Mouse (Mus musculus) limb, embryonic 11.5 days (tissue): ENCODE data around the gene Bax. TPM values are rescaled to one million over a fixed set of nuclear protein-coding genes. Genes with fewer than 3 reads are reported as not detected.

ENCODE experiments used
- ATAC-seq: fragments of 200-750 bp; cut with Nextera tagmentation; 2 replicates; pipeline ENCODE4 v1.8.0; 2017; ENCODE audit warnings: low read depth; ENCODE audit not compliant: insufficient number of reproducible peaks, low FRiP score, low TSS enrichment
- DNase-seq: peaks from one replicate; pipeline ENCODE4 v3.0.0-alpha.2; 2015; ENCODE audit warnings: low spot score
- H3K27ac ChIP-seq: fragments of 300-500 bp; sonication (generic); replicated peaks from 2 replicates; pipeline ENCODE4 v1.5.1; 2014; ENCODE audit warnings: low read depth, mild to moderate bottlenecking, low read length
- H3K27me3 ChIP-seq: fragments of 300-500 bp; sonication (generic); 2 replicates; pipeline ENCODE4 v1.6.1; 2014; ENCODE audit warnings: mild to moderate bottlenecking, low read length, mixed read lengths; ENCODE audit not compliant: control insufficient read depth, insufficient read depth
- H3K36me3 ChIP-seq: fragments of 300-500 bp; sonication (generic); 2 replicates; pipeline ENCODE4 v1.6.1; 2014; ENCODE audit warnings: mild to moderate bottlenecking, low read length, moderate library complexity, mixed read lengths; ENCODE audit not compliant: control insufficient read depth, insufficient read depth
- H3K4me1 ChIP-seq: fragments of 300-500 bp; sonication (generic); 2 replicates; pipeline ENCODE4 v1.6.1; 2014; ENCODE audit warnings: low read length, mixed read lengths; ENCODE audit not compliant: control insufficient read depth, insufficient read depth
- H3K4me2 ChIP-seq: fragments of 300-500 bp; sonication (generic); 2 replicates; pipeline ENCODE4 v1.6.1; 2014; ENCODE audit warnings: low read depth, mild to moderate bottlenecking, moderate library complexity; ENCODE audit not compliant: severe bottlenecking
- H3K4me3 ChIP-seq: fragments of 300-500 bp; sonication (generic); 2 replicates; pipeline ENCODE4 v1.5.1; 2014; ENCODE audit warnings: low read depth, low read length
- H3K9ac ChIP-seq: fragments of 300-500 bp; sonication (generic); 2 replicates; pipeline ENCODE4 v1.6.1; 2014; ENCODE audit warnings: mild to moderate bottlenecking, low read length
- H3K9me3 ChIP-seq: fragments of 300-500 bp; sonication (generic); 2 replicates; pipeline ENCODE4 v1.6.1; 2016; ENCODE audit warnings: low read length; ENCODE audit not compliant: control insufficient read depth
- WGBS: fragments of 180-500 bp; shearing (Covaris S2); extraction: QIAGEN DNeasy Blood & Tissue Kit; methylation state at CpG from one replicate; pipeline ENCODE4 v1.1.7; 2014; 5-methylcytosine and 5-hydroxymethylcytosine counted together
- microRNA-seq: library from miRNA; unstranded; fragments of <30 nt; microRNA quantifications from one replicate; pipeline ENCODE4, GENCODE M21; 2016
- polyA plus RNA-seq: library from polyadenylated mRNA; unstranded; fragments of >200 nt; fragmentation: Nextera tagmentation; extraction: Ambion mirVana; gene quantifications from 2 replicates; pipeline ENCODE4 v1.2.1, GENCODE M21; 2014

Bax gene
- polyA plus RNA-seq, 1 experiment from 2014 or later, result 186 TPM

- H3K4me3 ChIP-seq, result peak overlapping the region; percentile 49
- peaks cover 86% of the 10 kb centered on the region for H3K27me3 ChIP-seq
- peak; percentile 49 for ATAC-seq
- H3K9ac ChIP-seq, result peak overlapping the region; percentile 55; the same call in 1 of the 2 replicates
- 2% methylated on average over 27 of the region's 27 CpGs for WGBS
- no peak overlapping the region for H3K27ac ChIP-seq
- H3K36me3 ChIP-seq, result no peaks in the 10 kb centered on the region
- peak; percentile 67 for DNase-seq
- peak overlapping the region; percentile 85 for H3K4me2 ChIP-seq
- no peaks in the 10 kb centered on the region for H3K9me3 ChIP-seq
- peaks cover 16% of the 10 kb centered on the region for H3K4me1 ChIP-seq
Observed at GRCm38 (mm10) chr7:45413864-45414739, 52.6 kb downstream of the Bax start.

GRCm38 (mm10) chr7:45413113-45413863 is 53.4 kb downstream of the Bax start, which contains the start of gene Ntf5:
Ntf5 (plus strand) TSS chr7:45413695.
- peak within 1 kb of the TSS; percentile 55; the same call in 1 of the 2 replicates for H3K9ac ChIP-seq
- peak within 1 kb of the TSS; percentile 49 for H3K4me3 ChIP-seq
- no peaks in the 10 kb centered on the region for H3K9me3 ChIP-seq
- 2% methylated on average over 38 of the region's 45 CpGs for WGBS
- no peaks in the 10 kb centered on the region for H3K36me3 ChIP-seq
- H3K27ac ChIP-seq, result no peak within 1 kb of the TSS
- H3K4me2 ChIP-seq, result peak within 1 kb of the TSS; percentile 85
- DNase-seq (no peak), ATAC-seq (peak; percentile 24; the same call in 1 of the 2 replicates)
- peaks cover 83% of the 10 kb centered on the region for H3K27me3 ChIP-seq
- peaks cover 15% of the 10 kb centered on the region for H3K4me1 ChIP-seq

- Histone ChIP-seq H3K9me3 (no peaks in the 10 kb centered on the region), H3K27me3 (peaks cover 85% of the 10 kb centered on the region), H3K4me3 (no peak overlapping the region), H3K9ac (no peak overlapping the region), H3K36me3 (no peaks in the 10 kb centered on the region), H3K27ac (no peak overlapping the region), H3K4me2 (no peak overlapping the region), H3K4me1 (peaks cover 9% of the 10 kb centered on the region)
- no peak for DNase-seq
- no peak for ATAC-seq
- WGBS, result 78% methylated on average over 2 of the region's 2 CpGs
Observed at GRCm38 (mm10) chr7:45412421-45412820, 54.3 kb downstream of the Bax start.

Small RNAs within 50 kb of the gene (microRNA-seq; reads per million reads assigned to microRNA genes)
- gene Gm22133, result not detected

Other genes starting within 250 kb of the Bax start
- gene Cd37, start 227.8 kb downstream of the Bax start, polyA plus RNA-seq, result 0.82 and 1.6 TPM in 2 replicates
- 0.20 and 0.36 TPM in 2 replicates for gene Slc6a16, start 225.8 kb downstream of the Bax start, polyA plus RNA-seq
- not detected in 2 replicates for gene Slc6a21, start 189.4 kb downstream of the Bax start, polyA plus RNA-seq
- gene Trpm4, start 133.1 kb downstream of the Bax start, polyA plus RNA-seq, result 6.7 and 8.9 TPM in 2 replicates
- 0.52 and 0.83 TPM in 2 replicates for gene Hrc, start 131.6 kb downstream of the Bax start, polyA plus RNA-seq
- 5.4 and 6.1 TPM in 2 replicates for gene Ppfia3, start 99.9 kb downstream of the Bax start, polyA plus RNA-seq
- gene Lin7b, start 96.3 kb downstream of the Bax start, polyA plus RNA-seq, result 0.43 and 0.89 TPM in 2 replicates
- 87.5 and 93.0 TPM in 2 replicates for gene Snrnp70, start 71.2 kb downstream of the Bax start, polyA plus RNA-seq
- gene Kcna7, start 61.2 kb downstream of the Bax start, polyA plus RNA-seq, result not detected in 2 replicates
- 3.8 and 4.1 TPM in 2 replicates for gene Ntf5, start 53.2 kb downstream of the Bax start, polyA plus RNA-seq
- gene Lhb, start 46.1 kb downstream of the Bax start, polyA plus RNA-seq, result not detected in 2 replicates
- 39.1 and 41.8 TPM in 2 replicates for gene Gys1, start 32.1 kb downstream of the Bax start, polyA plus RNA-seq
- 184 and 187 TPM in 2 replicates for gene Ruvbl2, start 28.8 kb downstream of the Bax start, polyA plus RNA-seq
- gene Ftl1, start 7.0 kb downstream of the Bax start, polyA plus RNA-seq, result 4,688 and 5,046 TPM in 2 replicates
- gene Tulp2, start 15.0 kb upstream of the Bax start, polyA plus RNA-seq, result 1.1 and 1.5 TPM in 2 replicates
- gene Gm45808, start 19.9 kb upstream of the Bax start, polyA plus RNA-seq, result not detected in 2 replicates
- 3.3 and 4.3 TPM in 2 replicates for gene Dhdh, start 21.9 kb upstream of the Bax start, polyA plus RNA-seq
- gene Nucb1, start 43.5 kb upstream of the Bax start, polyA plus RNA-seq, result 116 and 122 TPM in 2 replicates
- 19.5 and 21.9 TPM in 2 replicates for gene Ppp1r15a, start 59.4 kb upstream of the Bax start, polyA plus RNA-seq
- 0.52 and 0.64 TPM in 2 replicates for gene Plekha4, start 59.4 kb upstream of the Bax start, polyA plus RNA-seq
- 0.58 and 1.0 TPM in 2 replicates for gene Hsd17b14, start 88.0 kb upstream of the Bax start, polyA plus RNA-seq
- 50.7 and 54.2 TPM in 2 replicates for gene Bcat2, start 103.3 kb upstream of the Bax start, polyA plus RNA-seq
- gene Fgf21, start 148.6 kb upstream of the Bax start, polyA plus RNA-seq, result not detected in 2 replicates
- 0.07 TPM in 1 of 2 replicates, not detected in the other for gene Fut1, start 150.4 kb upstream of the Bax start, polyA plus RNA-seq
- gene Izumo1, start 154.9 kb upstream of the Bax start, polyA plus RNA-seq, result not detected in 2 replicates
- 5.8 and 6.4 TPM in 2 replicates for gene Rasip1, start 160.6 kb upstream of the Bax start, polyA plus RNA-seq
- 2.8 and 5.1 TPM in 2 replicates for gene Mamstr, start 173.1 kb upstream of the Bax start, polyA plus RNA-seq
- gene Fut2, start 199.5 kb upstream of the Bax start, polyA plus RNA-seq, result 0.12 and 0.28 TPM in 2 replicates
- gene Ntn5, start 217.1 kb upstream of the Bax start, polyA plus RNA-seq, result 0.24 and 0.44 TPM in 2 replicates
- 0.11 and 0.37 TPM in 2 replicates for gene Sec1, start 227.5 kb upstream of the Bax start, polyA plus RNA-seq
- gene Car11, start 232.9 kb upstream of the Bax start, polyA plus RNA-seq, result 5.1 and 5.5 TPM in 2 replicates
- gene Dbp, start 238.2 kb upstream of the Bax start, polyA plus RNA-seq, result 4.2 and 4.9 TPM in 2 replicates
- 1,181 and 1,244 TPM in 2 replicates for gene Rpl18, start 248.6 kb upstream of the Bax start, polyA plus RNA-seq